In genomic region chr8:116892636-116893035, GRCm38 (mm10) we compare ENCODE assay signal across 29 mouse cellular contexts. TPM values are rescaled to one million over a fixed set of nuclear protein-coding genes. Genes with fewer than 3 reads are reported as not detected.
A peak's percentile ranks its signal among the peaks of the same experiment; 100 is the strongest.
DNase-seq lines count a peak whose midpoint lies in the region; ATAC-seq and TF ChIP-seq lines count a peak whose summit lies in the region.
"Had no signal": no experiment of that assay in that cellular context is flagged by ENCODE, and none has a peak within 500 bp of the region (broad histone marks: within the 10 kb centered on the region; RNA-seq: fewer than 3 reads in every experiment).

No protein-coding gene starts in this region.

- H3K4me1 ChIP-seq in kidney, postnatal 0 days (replicated peaks; ENCODE audit: insufficient read depth, low read length): no peaks in the 10 kb centered on the region
- H3K4me1 ChIP-seq in midbrain, embryonic 10.5 days: no peaks in the 10 kb centered on the region
- H3K4me1 ChIP-seq: embryonic facial prominence, embryonic 10.5 days; embryonic facial prominence, embryonic 15.5 days; forebrain, embryonic 13.5 days; heart, embryonic 13.5 days; hindbrain, embryonic 12.5 days; intestine, embryonic 15.5 days; lung, embryonic 15.5 days; neural tube, embryonic 15.5 days; stomach, embryonic 15.5 days had no signal

- 69% methylated on average over 9 of the region's 9 CpGs for WGBS in kidney, postnatal 0 days
- WGBS in midbrain, embryonic 10.5 days: 80% methylated on average over 9 of the region's 9 CpGs

- H3K9me3 ChIP-seq in kidney, postnatal 0 days (replicated peaks; ENCODE audit: low read length): no peaks in the 10 kb centered on the region; the same call in 1 of the 2 replicates
- peaks cover 8% of the 10 kb centered on the region for H3K9me3 ChIP-seq in midbrain, embryonic 10.5 days (replicated peaks)
- H3K9me3 ChIP-seq: embryonic facial prominence, embryonic 15.5 days; forebrain, embryonic 13.5 days; intestine, embryonic 15.5 days; lung, embryonic 15.5 days; neural tube, embryonic 15.5 days had no signal

- TF ChIP-seq CTCF in kidney, postnatal 0 days (IDR thresholded peaks at IDR 0.05; ENCODE audit: low read depth): no peak

- H3K4me3 ChIP-seq in kidney, postnatal 0 days (replicated peaks; ENCODE audit: low read depth, low read length): no peak overlapping the region
- no peak overlapping the region for H3K4me3 ChIP-seq in midbrain, embryonic 10.5 days
- H3K4me3 ChIP-seq: embryonic facial prominence, embryonic 10.5 days; embryonic facial prominence, embryonic 15.5 days; forebrain, embryonic 13.5 days; heart, embryonic 13.5 days; hindbrain, embryonic 12.5 days; intestine, embryonic 15.5 days; lung, embryonic 15.5 days; neural tube, embryonic 15.5 days; stomach, embryonic 15.5 days had no signal

- H3K9ac ChIP-seq in kidney, postnatal 0 days (ENCODE audit: low read depth, low read length): no peak overlapping the region
- H3K9ac ChIP-seq: embryonic facial prominence, embryonic 15.5 days; forebrain, embryonic 13.5 days; heart, embryonic 13.5 days; hindbrain, embryonic 12.5 days; intestine, embryonic 15.5 days; liver, embryonic 14.5 days; lung, embryonic 15.5 days; neural tube, embryonic 15.5 days; stomach, embryonic 15.5 days had no signal

- H3K27ac ChIP-seq in kidney, postnatal 0 days: no peak overlapping the region
- no peak overlapping the region for H3K27ac ChIP-seq in midbrain, embryonic 10.5 days (replicated peaks)
- H3K27ac ChIP-seq: embryonic facial prominence, embryonic 10.5 days; embryonic facial prominence, embryonic 15.5 days; forebrain, embryonic 13.5 days; heart, embryonic 13.5 days; hindbrain, embryonic 12.5 days; hindbrain, postnatal 0 days; intestine, embryonic 15.5 days; liver, embryonic 14.5 days; lung, embryonic 15.5 days; neural tube, embryonic 15.5 days; stomach, embryonic 15.5 days had no signal

- H3K36me3 ChIP-seq in kidney, postnatal 0 days (ENCODE audit: insufficient read depth, low read length): peaks cover 18% of the 10 kb centered on the region; the same call in 1 of the 2 replicates
- peaks cover 47% of the 10 kb centered on the region for H3K36me3 ChIP-seq in midbrain, embryonic 10.5 days

- peak; percentile 1 for DNase-seq in kidney, postnatal 0 days (ENCODE audit: low spot score)
- DNase-seq in kidney, postnatal 10 days: no peak
- DNase-seq in 3T3-L1 (ENCODE audit: low read depth, low spot score) (peak; percentile 60), 416B (ENCODE audit: low read depth) (peak; percentile 70)
- DNase-seq in midbrain, embryonic 10.5 days (ENCODE audit: low spot score): no peak
- DNase-seq: adrenal gland, postnatal 25 days; cerebellum, adult 18-20 months; cerebellum, postnatal 10 days; gastrocnemius, postnatal 36 days; heart, postnatal 14 days; kidney, adult 2 months; kidney, postnatal 14 days; layer of hippocampus, adult 9-11 months; liver; midbrain, embryonic 14.5 days; retina, postnatal 1 day; right cerebral cortex, postnatal 14 days had no signal

- no peaks in the 10 kb centered on the region for H3K27me3 ChIP-seq in kidney, postnatal 0 days (ENCODE audit: insufficient read depth, low read length)
- H3K27me3 ChIP-seq in midbrain, embryonic 10.5 days (ENCODE audit: low read depth, poor library complexity, severe bottlenecking): no peaks in the 10 kb centered on the region
- H3K27me3 ChIP-seq: embryonic facial prominence, embryonic 15.5 days; forebrain, embryonic 13.5 days; heart, embryonic 13.5 days; hindbrain, embryonic 12.5 days; intestine, embryonic 15.5 days; lung, embryonic 15.5 days; neural tube, embryonic 15.5 days; stomach, embryonic 15.5 days had no signal

- ATAC-seq in kidney, postnatal 0 days (replicated peaks; ENCODE audit: low FRiP score, low read depth): no peak
- ATAC-seq in megakaryocyte, adult 5-6 weeks (ENCODE audit: poor library complexity, severe bottlenecking): peak; percentile 45
- ATAC-seq: forebrain, embryonic 13.5 days; hindbrain, postnatal 0 days; intestine, embryonic 15.5 days had no signal

- no peak overlapping the region for H3K4me2 ChIP-seq in kidney, postnatal 0 days (ENCODE audit: low read length)
- H3K4me2 ChIP-seq: embryonic facial prominence, embryonic 15.5 days; forebrain, embryonic 13.5 days; heart, embryonic 13.5 days; hindbrain, embryonic 12.5 days; intestine, embryonic 15.5 days; lung, embryonic 15.5 days; neural tube, embryonic 15.5 days; stomach, embryonic 15.5 days had no signal

RNA-seq across cellular contexts. Expression of gene Cmc2, which starts 28.6 kb away (rescaled TPM):
- polyA plus RNA-seq in kidney, postnatal 0 days (2015; fragmentation: Nextera tagmentation; extraction: Ambion mirVana): 97.8 and 100 TPM in 2 replicates
- 43.3 and 49.2 TPM in 2 replicates for total RNA-seq in megakaryocyte, adult 5-6 weeks (2015)
- total RNA-seq in megakaryocyte, adult 5-6 weeks (2017): 51.7 and 66.0 TPM in 2 replicates
- 74.6 and 81.5 TPM in 2 replicates for polyA plus RNA-seq in midbrain, embryonic 10.5 days (2016; fragmentation: Nextera tagmentation; extraction: Ambion mirVana)

RNA-seq across cellular contexts. Expression of gene Cenpn, which starts 28.9 kb away (rescaled TPM):
- 18.7 and 21.8 TPM in 2 replicates for polyA plus RNA-seq in kidney, postnatal 0 days (2015; fragmentation: Nextera tagmentation; extraction: Ambion mirVana)
- total RNA-seq in megakaryocyte, adult 5-6 weeks (2015): 26.9 and 35.6 TPM in 2 replicates
- 35.7 and 36.8 TPM in 2 replicates for total RNA-seq in megakaryocyte, adult 5-6 weeks (2017)
- 61.5 and 71.6 TPM in 2 replicates for polyA plus RNA-seq in midbrain, embryonic 10.5 days (2016; fragmentation: Nextera tagmentation; extraction: Ambion mirVana)

RNA-seq across cellular contexts. Expression of gene Atmin, which starts 50.6 kb away (rescaled TPM):
- 9.7 and 10.3 TPM in 2 replicates for polyA plus RNA-seq in kidney, postnatal 0 days (2015; fragmentation: Nextera tagmentation; extraction: Ambion mirVana)
- total RNA-seq in megakaryocyte, adult 5-6 weeks (2015): 12.3 and 14.5 TPM in 2 replicates
- total RNA-seq in megakaryocyte, adult 5-6 weeks (2017): 8.6 and 11.3 TPM in 2 replicates
- polyA plus RNA-seq in midbrain, embryonic 10.5 days (2016; fragmentation: Nextera tagmentation; extraction: Ambion mirVana): 12.6 and 15.3 TPM in 2 replicates

Comparison
In these comparisons a context has a peak if more than half of its experiments do, and no peak if none do; other contexts are left out.
1. DNase-seq: peak in kidney, postnatal 0 days (single experiment), 3T3-L1 (single experiment) and 416B (single experiment); none in kidney, postnatal 10 days (single experiment) and midbrain, embryonic 10.5 days (single experiment).